Mouse (Mus musculus) B cell, adult 2 months (primary cell): ENCODE results near the gene Nans.

ENCODE experiments used
- DNase-seq, 2 experiments: peaks; one replicate each; pipeline ENCODE4 v3.0.0; 2022

Nans gene

DNA sequence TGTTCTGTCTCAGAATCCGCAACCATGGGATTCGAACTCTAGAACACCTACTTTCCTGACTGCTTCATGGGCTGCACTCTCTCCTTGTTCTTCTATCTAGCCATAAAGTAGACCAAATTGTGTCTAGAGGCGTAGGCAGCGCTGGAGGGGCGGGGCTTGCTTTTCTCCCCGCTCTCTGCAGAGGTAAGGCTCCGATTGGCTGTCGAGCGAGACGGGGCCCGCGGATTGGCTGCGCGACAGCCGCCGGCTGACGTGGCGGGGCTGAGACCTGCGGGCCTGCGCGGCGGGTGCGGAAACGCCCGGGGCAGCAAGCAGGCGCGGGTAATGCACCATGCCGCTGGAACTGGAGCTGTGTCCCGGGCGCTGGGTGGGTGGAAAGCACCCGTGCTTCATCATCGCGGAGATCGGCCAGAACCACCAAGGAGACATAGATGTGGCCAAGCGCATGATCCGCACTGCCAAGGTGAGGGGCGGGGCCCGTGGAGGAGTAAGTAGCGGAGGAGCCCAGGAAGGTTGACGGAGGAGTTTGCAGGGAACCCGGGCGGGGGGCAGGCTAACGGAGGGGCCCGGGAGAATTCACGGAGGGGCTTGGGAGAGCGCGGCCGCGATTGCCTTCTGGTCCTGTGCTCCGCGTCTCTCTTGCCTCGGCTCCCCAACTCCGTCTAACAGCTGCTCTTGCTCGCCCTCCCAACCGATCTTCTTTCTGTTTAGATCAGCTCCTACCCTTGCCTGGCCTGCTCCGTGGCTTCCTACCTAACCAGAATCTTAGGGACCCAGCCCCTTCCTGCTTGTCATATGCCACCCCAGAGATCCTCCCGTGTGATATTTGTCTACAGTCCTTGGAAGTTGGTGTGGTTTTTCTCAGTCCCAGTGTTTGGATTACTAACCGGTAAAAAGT, at the start of gene Nans:
TSS of gene Nans (plus strand) at position 221 of the 898 bp plus-strand sequence.
- peak; percentile 94 for DNase-seq

GRCm38 (mm10) chr4:46442501-46442900, 46.5 kb upstream of the Nans start:
- DNase-seq: no peak

DNA sequence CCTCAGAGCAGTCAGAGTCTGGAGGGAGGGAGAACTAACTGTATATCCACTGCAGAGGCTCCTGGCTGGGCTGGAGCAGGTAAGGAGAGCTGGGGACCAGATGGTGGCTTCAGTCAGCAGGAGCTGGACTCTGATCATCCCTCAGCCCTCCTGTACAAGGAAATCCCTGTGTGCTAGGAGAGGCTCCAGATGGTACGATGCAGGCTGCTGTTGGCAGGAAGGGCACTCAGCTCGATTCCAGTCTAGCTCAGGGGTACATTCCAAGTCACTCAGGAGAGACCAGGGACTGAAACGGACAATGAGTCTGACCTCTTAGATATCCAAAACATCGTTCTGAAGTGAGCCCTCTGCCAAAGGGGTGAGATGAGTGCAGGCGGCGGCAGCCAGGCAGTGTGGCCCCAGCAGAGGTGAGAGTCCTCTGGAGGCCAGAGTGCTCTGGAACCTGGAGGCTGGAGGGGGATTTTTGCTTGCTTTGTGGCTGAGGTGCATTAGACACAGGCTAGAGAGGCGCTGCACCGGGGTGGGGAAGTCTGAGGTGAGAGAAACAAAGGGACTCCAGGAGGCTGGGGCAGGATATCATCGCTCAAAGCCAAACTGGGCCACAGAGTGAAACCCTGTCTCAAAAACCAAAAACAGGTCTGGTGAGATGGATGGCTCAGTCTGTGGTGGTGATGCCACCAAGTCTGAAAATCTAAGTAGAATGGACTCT, 43.7 kb upstream of the Nans start:
- DNase-seq: no peak

GRCm38 (mm10) chr4:46447461-46447860, 41.6 kb upstream of the Nans start:
- DNase-seq: no peak

GRCm38 (mm10) chr4:46448886-46449285, 40.2 kb upstream of the Nans start:
- DNase-seq: no peak

GRCm38 (mm10) chr4:46450020-46450518, 39.0 kb upstream of the Nans start:
- DNase-seq: peak in 1 of 2 experiments; percentile 11

GRCm38 (mm10) chr4:46450519-46451131, 38.4 kb upstream of the Nans start, which contains the start of gene Anp32b:
Gene Anp32b (plus strand): TSS chr4:46450902.
- DNase-seq: peak; percentile 94 to 95

DNA sequence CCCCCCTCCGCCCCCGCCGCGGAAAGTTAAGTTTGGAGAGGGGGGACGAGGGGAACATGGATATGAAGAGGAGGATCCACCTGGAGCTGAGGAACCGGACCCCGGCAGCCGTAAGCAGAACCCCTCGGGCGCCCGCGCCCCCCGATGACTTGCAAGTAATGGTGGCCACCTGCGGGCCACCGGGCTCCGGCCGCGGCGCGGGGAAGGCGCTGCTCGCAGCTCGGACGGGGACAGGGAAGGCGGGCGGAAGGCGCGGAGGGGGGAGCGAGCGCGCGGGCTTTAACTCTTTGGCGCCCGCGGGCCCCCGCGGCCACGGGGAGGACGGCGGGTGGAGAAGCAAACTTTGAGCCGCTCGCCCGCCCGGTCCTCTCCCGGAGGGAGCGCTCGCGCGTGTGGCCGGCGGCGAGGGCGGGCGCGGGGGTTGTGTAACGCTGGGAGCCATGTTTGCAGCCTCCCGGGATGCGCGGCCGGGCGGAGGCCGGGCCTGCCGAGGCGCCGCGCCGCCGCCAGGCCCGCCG, 37.7 kb upstream of the Nans start:
- peak; percentile 74 to 80 for DNase-seq

DNA sequence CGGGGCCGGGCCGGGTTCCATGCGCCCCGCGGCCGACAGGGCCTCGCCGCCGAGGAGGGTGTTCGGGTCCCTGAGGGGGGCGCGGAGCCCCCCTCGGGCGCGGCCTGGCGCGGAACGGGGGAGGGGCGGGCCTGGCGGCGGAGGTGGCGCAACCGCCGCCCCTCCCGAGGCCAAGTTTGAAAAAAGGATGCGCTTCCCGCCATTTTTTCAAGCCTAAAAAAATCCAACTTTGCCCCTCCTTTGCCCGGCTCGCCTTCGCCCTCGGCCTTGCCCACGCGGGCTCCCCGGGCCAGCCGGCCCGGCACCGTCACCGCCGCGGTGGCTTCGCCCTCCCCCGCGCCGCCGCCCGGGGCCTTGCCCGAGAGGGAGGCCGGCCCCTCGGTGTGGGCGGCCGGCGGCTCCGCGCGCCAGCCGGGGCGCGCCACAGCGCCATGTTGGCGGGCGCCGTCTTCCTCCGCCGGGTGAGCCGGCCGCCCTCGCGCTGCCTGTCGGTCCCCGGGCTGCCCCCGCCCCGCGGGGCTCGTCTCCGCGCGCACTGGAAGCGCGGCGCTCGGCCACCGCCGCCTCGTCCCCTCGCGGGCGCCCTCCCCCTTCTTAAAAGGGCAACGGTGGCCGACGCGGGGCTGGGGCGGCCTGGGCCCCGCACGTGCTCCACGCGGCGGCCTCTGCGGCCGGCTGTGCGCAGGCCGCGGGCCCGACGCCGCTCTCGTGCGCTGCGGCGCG, 37.1 kb upstream of the Nans start:
- DNase-seq: peak; percentile 76 to 85

GRCm38 (mm10) chr4:46452481-46452850, 36.6 kb upstream of the Nans start:
- peak; percentile 73 to 75 for DNase-seq

DNA sequence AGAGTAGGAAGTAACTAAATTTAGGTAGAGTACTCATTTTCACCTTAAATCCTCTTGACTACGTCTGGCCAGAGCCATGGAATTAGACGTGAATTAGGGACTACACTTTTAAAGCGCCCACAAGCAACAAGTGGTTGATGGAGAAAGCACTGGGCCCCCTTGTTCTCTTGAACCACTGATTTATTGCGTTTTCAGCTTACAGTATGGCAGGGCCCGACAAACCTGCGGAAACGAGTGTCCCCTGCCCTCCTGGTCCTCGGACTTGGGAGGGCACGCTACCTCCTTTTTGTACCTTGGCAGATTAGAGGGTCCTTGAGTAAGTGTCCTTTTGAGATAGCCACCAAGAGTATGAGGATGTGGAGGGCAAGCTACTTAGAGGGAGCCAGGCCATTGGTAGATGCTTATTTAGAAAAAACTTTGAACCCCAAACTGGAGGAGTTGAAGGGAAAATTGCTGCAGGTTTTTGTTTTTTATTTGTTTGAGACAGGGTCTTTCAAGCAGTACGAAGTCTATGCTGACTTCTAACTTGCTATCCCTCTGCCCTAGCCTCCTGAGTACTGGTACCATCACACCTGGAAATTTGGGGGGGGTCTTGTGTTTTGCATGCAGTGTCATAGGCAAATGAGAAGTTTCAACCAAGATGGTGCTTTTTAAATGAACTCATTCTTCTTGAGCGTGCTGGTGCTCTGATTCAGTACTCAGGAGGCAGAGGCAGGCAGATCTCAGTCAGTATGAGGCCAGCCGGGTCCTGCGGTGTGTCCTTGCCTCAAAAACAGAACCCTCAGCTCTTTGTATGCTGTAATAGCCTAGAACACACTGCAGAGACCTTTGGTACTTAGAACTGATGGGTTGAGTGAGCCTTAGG, 36.0 kb upstream of the Nans start:
- peak in 1 of 2 experiments; percentile 39 for DNase-seq

GRCm38 (mm10) chr4:46454097-46454864, 34.8 kb upstream of the Nans start:
- no peak for DNase-seq

GRCm38 (mm10) chr4:46456762-46457161, 32.3 kb upstream of the Nans start:
- peak; percentile 21 to 30 for DNase-seq

DNA sequence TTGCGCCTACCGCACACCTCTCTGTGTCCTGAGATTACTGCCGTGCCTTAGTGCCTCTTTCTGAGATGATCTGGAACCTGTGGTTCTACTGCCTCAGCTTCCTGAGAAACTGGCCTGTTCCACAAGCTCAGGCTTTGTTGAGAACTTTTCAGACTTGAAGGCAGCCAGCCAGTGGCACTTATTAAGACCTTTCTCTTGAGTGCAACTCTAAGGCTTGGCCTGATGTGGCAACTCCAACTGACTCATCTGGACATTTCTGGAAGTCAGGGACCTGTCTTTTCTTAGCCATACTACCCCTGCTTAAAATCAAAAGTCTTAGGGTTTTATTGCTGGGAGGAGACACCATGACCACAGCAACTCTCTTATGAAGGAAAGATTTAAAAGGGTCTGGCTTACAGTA, 31.9 kb upstream of the Nans start:
- no peak for DNase-seq

DNA sequence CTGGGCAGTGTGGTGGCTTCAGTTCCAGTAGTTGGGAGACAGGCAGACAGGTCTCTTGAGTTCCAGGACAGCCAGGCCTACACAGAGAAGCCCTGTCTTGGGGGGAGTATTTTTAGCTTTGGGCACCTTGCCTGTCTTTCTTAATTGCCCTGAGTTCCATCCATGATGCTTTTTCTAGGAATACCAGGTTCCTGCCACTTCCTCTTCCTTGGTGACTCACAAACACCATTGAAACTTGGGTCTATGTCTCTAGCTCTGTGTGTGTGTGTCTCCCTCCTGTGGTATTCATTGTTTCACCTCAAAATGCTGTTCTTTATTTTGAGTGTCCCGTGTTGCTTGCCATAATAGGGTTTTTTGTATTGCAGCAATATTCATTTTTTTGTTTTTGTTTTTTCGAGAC, 30.6 kb upstream of the Nans start:
- DNase-seq: no peak

- DNase-seq: peak; percentile 60 to 67
Observed at GRCm38 (mm10) chr4:46463130-46463830, 25.8 kb upstream of the Nans start.

DNA sequence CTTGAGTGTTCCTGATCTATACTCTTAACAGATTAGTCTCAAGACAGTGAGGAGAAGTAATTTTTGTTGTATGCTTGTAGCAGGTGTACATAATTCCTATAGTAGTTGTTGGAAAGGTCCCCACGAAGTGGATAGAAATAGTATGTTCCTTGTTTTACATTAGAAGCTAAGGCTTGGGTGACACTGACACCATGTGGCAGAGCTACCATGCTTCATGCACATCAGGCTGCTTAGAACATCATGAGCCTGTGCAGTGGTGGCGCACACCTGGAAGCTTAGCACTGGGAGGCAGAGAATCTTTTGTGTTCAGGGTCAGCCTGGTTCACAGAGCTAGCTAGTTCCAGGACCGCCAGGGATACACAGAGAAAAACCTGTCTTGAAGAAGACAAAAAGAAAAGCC, 23.3 kb upstream of the Nans start:
- DNase-seq: peak in 1 of 2 experiments; percentile 23

DNA sequence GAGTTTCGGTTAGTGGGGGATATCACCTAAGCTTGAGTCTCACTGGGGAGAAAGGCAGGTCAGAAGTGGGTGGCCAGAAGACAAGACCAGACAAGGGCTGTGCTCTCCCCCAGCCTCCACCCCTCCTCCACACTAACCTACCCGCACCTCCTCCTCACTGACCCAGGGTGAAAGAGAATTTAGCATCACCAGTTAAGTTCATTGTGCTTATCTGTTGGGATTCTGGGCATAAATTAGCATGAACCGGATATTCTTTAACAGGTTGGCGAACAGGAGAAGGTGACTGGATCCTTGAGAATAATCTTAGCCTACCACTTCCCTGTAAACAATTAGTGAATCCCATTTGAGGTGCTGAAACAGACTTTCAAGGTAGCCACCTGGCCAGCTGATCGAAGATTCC, 13.9 kb upstream of the Nans start:
- no peak for DNase-seq

DNA sequence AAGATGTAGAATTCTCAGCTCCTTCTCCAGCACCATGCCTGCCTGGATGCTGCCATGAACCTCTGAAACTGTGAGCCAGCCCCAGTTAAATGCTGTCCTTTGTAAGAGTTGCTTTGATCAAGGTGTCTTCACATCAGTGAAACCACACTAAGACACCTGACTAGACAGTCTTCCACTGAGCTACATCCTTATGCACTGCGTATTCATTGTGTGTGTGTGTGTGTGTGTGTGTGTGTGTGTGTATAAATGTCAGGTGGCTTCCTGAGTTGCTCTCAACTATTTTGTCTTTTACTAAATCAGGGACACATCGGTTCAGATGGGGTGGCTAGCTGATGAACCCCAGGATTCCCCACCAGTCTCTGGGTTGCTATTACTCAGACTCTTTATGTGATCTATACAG, 10.0 kb upstream of the Nans start:
- DNase-seq: no peak
